Mouse (Mus musculus): Measurements from ENCODE around the gene Qpctl. TPM values are rescaled to one million over a fixed set of nuclear protein-coding genes. Genes with fewer than 3 reads are reported as not detected.

The Qpctl gene
- total RNA-seq (2014; fragmentation: Nextera tagmentation) (5.1 and 5.9 TPM in 2 replicates), total RNA-seq (2017) (2.6 and 3.0 TPM in 2 replicates), polyA plus RNA-seq (2012) (6.2 and 6.7 TPM in 2 replicates)

GRCm38 (mm10) chr7:19148875-19149541 lies at the start of gene Qpctl:
Gene Qpctl, minus strand, starts transcription at chr7:19149291.
- ATAC-seq (ENCODE audit: extremely low read depth, insufficient number of reproducible peaks, low FRiP score, poor library complexity, severe bottlenecking) (peak; percentile 92), DNase-seq (ENCODE audit: low spot score) (peak; percentile 88)
- peak within 1 kb of the TSS; percentile 78 for H3K4me3 ChIP-seq (ENCODE audit: low read depth, low read length)
- peaks cover 44% of the 10 kb centered on the region for H3K4me1 ChIP-seq (ENCODE audit: insufficient read depth, low read depth, low read length)
- no peaks in the 10 kb centered on the region for H3K9me3 ChIP-seq (replicated peaks)
- H3K27me3 ChIP-seq (ENCODE audit: insufficient read depth, low read length), result no peaks in the 10 kb centered on the region
- TF ChIP-seq TAL1 (conservative IDR thresholded peaks at IDR 0.05; ENCODE audit: low read depth, low read length) (no peak), POLR2AphosphoS5 (IDR thresholded peaks at IDR 0.05; ENCODE audit: insufficient replicate concordance, low read depth, low read length) (no peak), CTCF (IDR thresholded peaks at IDR 0.05; ENCODE audit: low read depth, low read length) (no peak), GATA1 (IDR thresholded peaks at IDR 0.05; ENCODE audit: borderline replicate concordance, low read length) (no peak), GATA2 (IDR thresholded peaks at IDR 0.05; ENCODE audit: borderline replicate concordance, low read depth, low read length) (no peak)
- H3K36me3 ChIP-seq (replicated peaks), result peaks cover 67% of the 10 kb centered on the region

- DNase-seq (ENCODE audit: low spot score) (no peak), ATAC-seq (ENCODE audit: extremely low read depth, insufficient number of reproducible peaks, low FRiP score, poor library complexity, severe bottlenecking) (no peak)
- Histone ChIP-seq H3K36me3 (replicated peaks) (peaks cover 76% of the 10 kb centered on the region), H3K4me3 (ENCODE audit: low read depth, low read length) (no peak overlapping the region), H3K27me3 (ENCODE audit: insufficient read depth, low read length) (no peaks in the 10 kb centered on the region), H3K4me1 (ENCODE audit: insufficient read depth, low read depth, low read length) (peaks cover 12% of the 10 kb centered on the region; the same call in 1 of the 2 replicates), H3K9me3 (replicated peaks) (peaks cover 4% of the 10 kb centered on the region; the same call in 1 of the 2 replicates)
- TF ChIP-seq GATA1 (IDR thresholded peaks at IDR 0.05; ENCODE audit: borderline replicate concordance, low read length) (no peak), CTCF (IDR thresholded peaks at IDR 0.05; ENCODE audit: low read depth, low read length) (peak; percentile 64)
Measured at GRCm38 (mm10) chr7:19197985-19198384, 48.9 kb upstream of the Qpctl start.

- DNase-seq (ENCODE audit: low spot score) (no peak), ATAC-seq (ENCODE audit: extremely low read depth, insufficient number of reproducible peaks, low FRiP score, poor library complexity, severe bottlenecking) (no peak)
- Histone ChIP-seq H3K27me3 (ENCODE audit: insufficient read depth, low read length) (no peaks in the 10 kb centered on the region), H3K9me3 (replicated peaks) (peaks cover 4% of the 10 kb centered on the region; the same call in 1 of the 2 replicates), H3K36me3 (replicated peaks) (peaks cover 74% of the 10 kb centered on the region), H3K4me3 (ENCODE audit: low read depth, low read length) (no peak overlapping the region), H3K4me1 (ENCODE audit: insufficient read depth, low read depth, low read length) (peaks cover 5% of the 10 kb centered on the region; the same call in 1 of the 2 replicates)
- TF ChIP-seq GATA2 (IDR thresholded peaks at IDR 0.05; ENCODE audit: borderline replicate concordance, low read depth, low read length) (no peak), GATA1 (IDR thresholded peaks at IDR 0.05; ENCODE audit: borderline replicate concordance, low read length) (no peak), TAL1 (conservative IDR thresholded peaks at IDR 0.05; ENCODE audit: low read depth, low read length) (no peak), CTCF (IDR thresholded peaks at IDR 0.05; ENCODE audit: low read depth, low read length) (peak; percentile 69)
Measured at GRCm38 (mm10) chr7:19196676-19197075, 47.6 kb upstream of the Qpctl start.

GRCm38 (mm10) chr7:19194676-19195075 lies 45.6 kb upstream of the Qpctl start:
- TF ChIP-seq CTCF (IDR thresholded peaks at IDR 0.05; ENCODE audit: low read depth, low read length) (peak; percentile 24; the same call in 1 of the 2 replicates), POLR2AphosphoS5 (IDR thresholded peaks at IDR 0.05; ENCODE audit: insufficient replicate concordance, low read depth, low read length) (no peak)
- DNase-seq (ENCODE audit: low spot score), result no peak
- peaks cover 4% of the 10 kb centered on the region; the same call in 1 of the 2 replicates for H3K9me3 ChIP-seq (replicated peaks)
- H3K4me1 ChIP-seq (ENCODE audit: insufficient read depth, low read depth, low read length), result peaks cover 11% of the 10 kb centered on the region
- no peak overlapping the region for H3K4me3 ChIP-seq (ENCODE audit: low read depth, low read length)
- no peak for ATAC-seq (ENCODE audit: extremely low read depth, insufficient number of reproducible peaks, low FRiP score, poor library complexity, severe bottlenecking)
- peaks cover 72% of the 10 kb centered on the region for H3K36me3 ChIP-seq (replicated peaks)
- no peaks in the 10 kb centered on the region for H3K27me3 ChIP-seq (ENCODE audit: insufficient read depth, low read length)

- Histone ChIP-seq H3K4me3 (ENCODE audit: low read depth, low read length) (no peak overlapping the region; the same call in 1 of the 2 replicates), H3K9me3 (replicated peaks) (no peaks in the 10 kb centered on the region), H3K4me1 (ENCODE audit: insufficient read depth, low read depth, low read length) (peaks cover 39% of the 10 kb centered on the region), H3K36me3 (replicated peaks) (peaks cover 54% of the 10 kb centered on the region), H3K27me3 (ENCODE audit: insufficient read depth, low read length) (no peaks in the 10 kb centered on the region)
- ATAC-seq (ENCODE audit: extremely low read depth, insufficient number of reproducible peaks, low FRiP score, poor library complexity, severe bottlenecking) (no peak), DNase-seq (ENCODE audit: low spot score) (no peak)
- TF ChIP-seq POLR2AphosphoS5 (IDR thresholded peaks at IDR 0.05; ENCODE audit: insufficient replicate concordance, low read depth, low read length) (no peak), GATA1 (IDR thresholded peaks at IDR 0.05; ENCODE audit: borderline replicate concordance, low read length) (no peak), GATA2 (IDR thresholded peaks at IDR 0.05; ENCODE audit: borderline replicate concordance, low read depth, low read length) (no peak), CTCF (IDR thresholded peaks at IDR 0.05; ENCODE audit: low read depth, low read length) (no peak)
Measured at GRCm38 (mm10) chr7:19184758-19185157, 35.7 kb upstream of the Qpctl start.

- no peak for TF ChIP-seq CTCF (IDR thresholded peaks at IDR 0.05; ENCODE audit: low read depth, low read length)
- no peak for TF ChIP-seq TAL1 (conservative IDR thresholded peaks at IDR 0.05; ENCODE audit: low read depth, low read length)
- no peak for TF ChIP-seq POLR2AphosphoS5 (IDR thresholded peaks at IDR 0.05; ENCODE audit: insufficient replicate concordance, low read depth, low read length)
- peaks cover 43% of the 10 kb centered on the region for H3K4me1 ChIP-seq (ENCODE audit: insufficient read depth, low read depth, low read length)
- no peak for DNase-seq (ENCODE audit: low spot score)
- no peak overlapping the region for H3K4me3 ChIP-seq (ENCODE audit: low read depth, low read length)
- H3K36me3 ChIP-seq (replicated peaks), result peaks cover 54% of the 10 kb centered on the region
- peaks cover 4% of the 10 kb centered on the region; the same call in 1 of the 2 replicates for H3K27me3 ChIP-seq (ENCODE audit: insufficient read depth, low read length)
- no peak for ATAC-seq (ENCODE audit: extremely low read depth, insufficient number of reproducible peaks, low FRiP score, poor library complexity, severe bottlenecking)
- H3K9me3 ChIP-seq (replicated peaks), result peaks cover 4% of the 10 kb centered on the region
Measured at GRCm38 (mm10) chr7:19184250-19184649, 35.2 kb upstream of the Qpctl start.
